Mouse (Mus musculus) kidney, adult 8-10 months (tissue): Measurements from ENCODE around the gene Nmt1.

Experiments used
- DNase-seq, 2 experiments: peaks; one replicate each; pipeline ENCODE4 v3.0.0; 2022

The Nmt1 gene

GRCm38 (mm10) chr11:103113771-103114170 lies 85.8 kb downstream of the Nmt1 start:
- DNase-seq = no peak

- peak in 1 of 2 experiments; percentile 38 for DNase-seq
These were observed 86.4 kb downstream of the Nmt1 start for GRCm38 (mm10) chr11:103114270-103114943.

- peak; percentile 86 to 90 for DNase-seq
These were observed 87.4 kb downstream of the Nmt1 start for GRCm38 (mm10) chr11:103115163-103116007.

GRCm38 (mm10) chr11:103116008-103116818 lies 88.2 kb downstream of the Nmt1 start, which contains the start of gene Hexim1:
TSS of gene Hexim1 (plus strand) at chr11:103116231.
- DNase-seq = peak; percentile 99 to 100

- DNase-seq = peak; percentile 72 to 78
These were observed 89.1 kb downstream of the Nmt1 start for GRCm38 (mm10) chr11:103116959-103117590.

- no peak for DNase-seq
These were observed 89.6 kb downstream of the Nmt1 start for GRCm38 (mm10) chr11:103117591-103118009.
